Mouse (Mus musculus): ENCODE data around the gene Nat10. TPM values are rescaled to one million over a fixed set of nuclear protein-coding genes. Genes with fewer than 3 reads are reported as not detected.

Nat10 gene
- total RNA-seq, 1 experiment from 2014 or later: 42.0 TPM

DNA sequence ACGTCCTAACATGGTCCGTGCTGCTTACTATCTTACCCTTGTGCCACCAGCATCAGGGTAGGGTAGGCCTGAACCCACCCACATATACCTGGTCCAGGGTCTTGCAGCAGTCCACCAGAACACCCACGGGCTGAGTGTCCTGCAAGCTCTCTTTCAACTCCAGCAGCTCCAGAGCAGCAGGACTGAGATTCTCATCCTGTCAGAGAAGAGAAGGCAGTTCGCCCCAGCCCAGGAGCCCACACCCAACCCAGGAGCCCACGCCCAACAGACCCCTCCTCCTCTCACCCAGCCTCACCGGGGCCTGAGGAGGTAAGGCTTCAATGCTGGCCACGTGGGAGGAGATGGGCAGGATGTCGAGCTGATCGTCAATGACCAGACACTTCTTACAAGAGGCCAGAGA lies 13.2 kb downstream of the Nat10 start:
- no peak for ATAC-seq (ENCODE audit: extremely low read depth, insufficient number of reproducible peaks, low FRiP score, poor library complexity, severe bottlenecking)

DNA sequence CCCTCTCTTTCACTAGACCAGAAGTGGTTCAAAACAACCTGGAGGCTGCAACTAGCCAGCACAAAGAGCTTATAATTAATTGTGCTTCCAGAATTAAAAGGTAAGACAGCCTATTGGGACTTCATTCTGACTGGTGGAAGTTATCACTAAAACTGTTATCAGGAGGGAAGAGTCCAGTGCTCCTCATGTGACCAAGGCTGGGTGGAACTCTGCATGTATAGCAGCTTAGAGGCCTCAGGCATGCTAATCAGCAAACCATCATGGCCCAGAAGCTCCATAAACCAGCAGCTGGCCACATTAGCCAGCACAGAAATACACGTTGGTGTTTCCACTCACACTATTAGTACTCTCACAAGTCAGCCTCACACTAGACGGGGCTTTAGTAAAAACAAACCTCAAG lies 14.3 kb downstream of the Nat10 start:
- no peak for ATAC-seq (ENCODE audit: extremely low read depth, insufficient number of reproducible peaks, low FRiP score, poor library complexity, severe bottlenecking)

- ATAC-seq (ENCODE audit: extremely low read depth, insufficient number of reproducible peaks, low FRiP score, poor library complexity, severe bottlenecking): no peak
Observed at GRCm38 (mm10) chr2:103746096-103746495, 15.0 kb downstream of the Nat10 start.

- ATAC-seq (ENCODE audit: extremely low read depth, insufficient number of reproducible peaks, low FRiP score, poor library complexity, severe bottlenecking): no peak
Observed at GRCm38 (mm10) chr2:103745481-103745880, 15.6 kb downstream of the Nat10 start.

GRCm38 (mm10) chr2:103743988-103744387 lies 17.1 kb downstream of the Nat10 start:
- ATAC-seq (ENCODE audit: extremely low read depth, insufficient number of reproducible peaks, low FRiP score, poor library complexity, severe bottlenecking): peak; percentile 62

GRCm38 (mm10) chr2:103743536-103743935 lies 17.5 kb downstream of the Nat10 start:
- no peak for ATAC-seq (ENCODE audit: extremely low read depth, insufficient number of reproducible peaks, low FRiP score, poor library complexity, severe bottlenecking)

GRCm38 (mm10) chr2:103742821-103743220 lies 18.2 kb downstream of the Nat10 start:
- ATAC-seq (ENCODE audit: extremely low read depth, insufficient number of reproducible peaks, low FRiP score, poor library complexity, severe bottlenecking): no peak

- ATAC-seq (ENCODE audit: extremely low read depth, insufficient number of reproducible peaks, low FRiP score, poor library complexity, severe bottlenecking): no peak
Observed at GRCm38 (mm10) chr2:103731423-103731822, 29.6 kb downstream of the Nat10 start.

GRCm38 (mm10) chr2:103730999-103731398 lies 30.1 kb downstream of the Nat10 start:
- ATAC-seq (ENCODE audit: extremely low read depth, insufficient number of reproducible peaks, low FRiP score, poor library complexity, severe bottlenecking): no peak

DNA sequence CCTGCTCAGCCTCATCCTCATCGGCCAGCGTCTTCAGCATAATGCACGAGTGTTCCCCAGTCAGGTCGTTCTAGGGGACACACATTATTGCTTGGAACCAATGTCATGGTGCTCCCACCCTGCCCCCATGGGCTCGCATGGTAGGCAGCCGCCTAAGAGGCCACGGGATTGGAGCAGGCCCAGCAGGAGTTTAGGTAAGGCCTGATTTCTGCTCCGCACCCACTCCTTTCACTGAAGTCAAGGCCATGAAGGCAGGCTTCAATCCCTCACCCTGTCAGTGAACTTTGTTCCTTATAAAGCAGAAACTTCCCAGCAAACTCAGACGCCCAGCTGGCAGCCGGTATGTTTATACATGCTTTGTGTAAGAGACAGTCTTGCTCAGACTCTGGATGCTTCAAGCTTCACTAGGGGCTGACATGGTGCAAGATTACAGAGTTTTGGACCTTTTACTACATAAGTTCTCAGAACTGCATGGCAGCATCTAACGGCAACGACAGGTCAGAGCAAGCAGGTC lies 33.0 kb downstream of the Nat10 start:
- ATAC-seq (ENCODE audit: extremely low read depth, insufficient number of reproducible peaks, low FRiP score, poor library complexity, severe bottlenecking): no peak

- no peak for ATAC-seq (ENCODE audit: extremely low read depth, insufficient number of reproducible peaks, low FRiP score, poor library complexity, severe bottlenecking)
Observed at GRCm38 (mm10) chr2:103724521-103724920, 36.5 kb downstream of the Nat10 start.

DNA sequence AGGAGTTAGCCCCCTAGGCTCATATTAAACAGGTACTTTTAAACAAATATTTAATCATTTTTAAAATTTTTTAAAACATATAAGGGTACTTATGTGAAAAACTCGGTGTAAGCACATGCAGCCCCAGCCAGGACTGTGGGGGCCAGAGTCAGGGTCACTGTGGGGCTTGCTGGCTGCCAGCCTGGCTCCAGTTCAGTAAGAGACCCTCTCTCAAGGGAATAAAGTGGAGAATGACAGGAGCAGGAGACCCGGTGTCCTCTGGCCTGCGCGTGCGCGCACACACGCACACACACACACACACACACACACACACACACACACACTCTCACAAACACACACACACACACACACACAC lies 41.8 kb downstream of the Nat10 start:
- no peak for ATAC-seq (ENCODE audit: extremely low read depth, insufficient number of reproducible peaks, low FRiP score, poor library complexity, severe bottlenecking)

- ATAC-seq (ENCODE audit: extremely low read depth, insufficient number of reproducible peaks, low FRiP score, poor library complexity, severe bottlenecking): peak; percentile 74
Observed at GRCm38 (mm10) chr2:103718594-103719291, 42.3 kb downstream of the Nat10 start.

DNA sequence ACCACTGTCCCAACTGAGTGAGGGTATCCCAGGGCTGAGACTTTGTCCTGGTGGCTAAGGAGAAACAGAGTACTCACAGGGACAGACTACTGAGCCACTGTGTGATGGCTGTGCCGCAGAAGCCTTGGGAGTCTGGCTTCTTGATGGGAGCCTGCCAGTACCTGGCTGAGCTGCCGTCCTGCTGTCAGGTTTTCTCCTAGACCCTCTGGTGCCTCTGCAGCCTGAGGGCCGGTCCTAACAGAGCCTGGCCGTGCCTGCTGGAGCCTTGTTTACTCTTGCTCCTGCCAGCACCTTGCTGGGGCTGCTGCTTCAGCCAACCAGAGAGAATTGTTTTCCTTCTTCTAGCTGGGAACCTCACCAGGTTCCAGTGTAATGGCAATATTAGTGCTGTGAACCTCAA lies 46.7 kb downstream of the Nat10 start:
- ATAC-seq (ENCODE audit: extremely low read depth, insufficient number of reproducible peaks, low FRiP score, poor library complexity, severe bottlenecking): no peak

DNA sequence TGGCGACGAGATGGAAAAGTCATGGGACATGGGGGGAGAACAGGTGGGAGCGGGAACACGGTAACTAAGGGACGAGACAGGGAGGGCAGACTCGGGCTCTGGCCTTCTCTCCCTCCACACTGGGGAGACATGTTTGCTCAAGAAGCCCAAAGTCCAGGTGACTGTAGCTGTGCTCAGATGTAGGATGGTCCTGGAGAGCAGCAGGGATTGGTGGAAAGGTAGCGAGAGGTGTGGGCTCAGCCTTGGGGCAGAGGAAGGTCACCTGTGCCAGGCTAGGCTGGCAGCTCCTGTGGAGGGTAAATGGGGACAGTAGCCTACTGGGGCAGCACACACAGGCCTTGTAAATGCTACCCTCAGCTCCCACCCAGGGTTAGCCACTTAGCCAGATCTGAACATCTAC lies 47.2 kb downstream of the Nat10 start:
- no peak for ATAC-seq (ENCODE audit: extremely low read depth, insufficient number of reproducible peaks, low FRiP score, poor library complexity, severe bottlenecking)

GRCm38 (mm10) chr2:103710849-103711248 lies 50.2 kb downstream of the Nat10 start:
- no peak for ATAC-seq (ENCODE audit: extremely low read depth, insufficient number of reproducible peaks, low FRiP score, poor library complexity, severe bottlenecking)

DNA sequence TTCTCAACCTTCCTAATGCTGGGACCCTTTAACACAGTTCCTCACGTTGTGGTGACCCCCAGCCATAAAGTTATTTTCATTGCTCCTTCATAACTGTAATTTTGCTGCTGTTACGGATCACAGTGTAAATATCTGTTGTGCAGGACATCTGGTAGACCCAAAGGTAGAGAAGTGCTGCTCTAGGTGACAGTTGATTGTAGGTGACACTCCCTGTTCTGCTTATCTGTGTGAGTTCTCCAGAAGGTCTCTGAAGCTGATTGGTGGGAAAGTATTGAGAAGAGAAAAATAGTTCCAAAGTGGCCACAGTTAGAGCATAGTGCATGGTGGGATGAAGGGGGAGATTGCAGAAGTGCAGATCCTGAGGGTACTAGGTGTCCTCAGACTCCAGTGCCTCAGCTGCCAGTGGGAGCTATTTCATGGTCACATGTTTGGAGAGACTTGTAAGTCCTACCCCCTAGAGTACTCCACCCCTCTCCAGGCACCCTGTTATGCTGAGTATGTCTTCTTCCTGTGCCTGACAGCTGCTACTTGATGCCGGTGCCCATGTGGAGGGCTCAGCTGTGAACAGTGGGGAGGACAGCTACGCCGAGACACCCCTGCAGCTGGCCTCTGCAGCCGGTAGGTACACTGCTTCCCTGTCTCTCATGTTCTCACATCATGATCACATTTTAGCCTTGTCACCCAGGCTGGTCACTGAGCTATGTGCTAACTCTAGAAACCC lies 53.9 kb downstream of the Nat10 start:
- no peak for ATAC-seq (ENCODE audit: extremely low read depth, insufficient number of reproducible peaks, low FRiP score, poor library complexity, severe bottlenecking)

DNA sequence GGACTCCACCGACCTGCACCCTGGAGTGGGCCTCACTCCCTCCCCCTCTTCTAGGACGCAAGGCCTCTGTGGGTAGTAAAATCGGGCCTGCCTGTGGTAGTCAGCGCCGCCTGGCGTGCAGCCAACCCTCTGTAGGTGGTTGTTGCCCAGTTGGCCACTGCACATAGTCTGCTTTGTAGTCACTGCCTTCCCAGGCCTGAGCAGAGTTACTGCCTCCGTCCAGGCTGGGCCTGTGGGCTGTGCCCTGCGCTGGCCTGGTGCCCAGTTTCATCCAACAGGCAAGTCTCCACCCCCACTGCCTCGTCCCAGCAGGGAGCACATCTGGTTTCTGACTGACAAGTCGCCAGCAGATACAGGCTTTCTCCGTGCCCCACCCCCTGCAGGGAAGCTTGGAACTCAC lies 54.8 kb downstream of the Nat10 start:
- no peak for ATAC-seq (ENCODE audit: extremely low read depth, insufficient number of reproducible peaks, low FRiP score, poor library complexity, severe bottlenecking)

DNA sequence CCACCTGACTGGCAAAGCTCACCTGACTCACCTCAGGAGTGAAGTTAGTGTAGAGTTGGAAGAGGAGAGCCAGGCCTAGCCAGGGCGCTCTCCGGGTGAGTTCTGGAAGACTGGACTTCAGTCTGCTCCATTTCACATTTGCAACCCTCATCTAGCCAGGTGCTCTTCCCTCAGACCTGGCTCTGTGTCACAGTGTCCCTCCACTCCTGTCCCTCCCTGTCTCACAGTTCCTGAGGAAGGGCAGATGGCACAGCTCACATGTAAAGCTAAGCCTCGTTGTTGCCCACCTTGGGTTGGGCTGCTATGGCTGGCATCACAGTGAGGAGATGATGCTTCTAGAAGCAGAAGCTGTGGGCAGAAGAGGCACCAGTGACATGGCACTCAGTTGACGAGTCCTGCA lies 55.2 kb downstream of the Nat10 start:
- ATAC-seq (ENCODE audit: extremely low read depth, insufficient number of reproducible peaks, low FRiP score, poor library complexity, severe bottlenecking): no peak

GRCm38 (mm10) chr2:103703865-103704264 lies 57.2 kb downstream of the Nat10 start:
- ATAC-seq (ENCODE audit: extremely low read depth, insufficient number of reproducible peaks, low FRiP score, poor library complexity, severe bottlenecking): no peak

All from neutrophil, adult 5-6 weeks (primary cell).